Comparison of ENCODE assay signal across 13 mouse cellular contexts in genomic region chr13:38946296-38947012, GRCm38 (mm10). TPM values are rescaled to one million over a fixed set of nuclear protein-coding genes. Genes with fewer than 3 reads are reported as not detected.
DNase-seq lines count a peak whose midpoint lies in the region; ATAC-seq and TF ChIP-seq lines count a peak whose summit lies in the region.
"Had no signal": no experiment of that assay in that cellular context is flagged by ENCODE, and none has a peak within 500 bp of the region (broad histone marks: within the 10 kb centered on the region; RNA-seq: fewer than 3 reads in every experiment).

No protein-coding gene starts in this region.

- 49% methylated on average over 3 of the region's 3 CpGs for WGBS in heart, embryonic 13.5 days
- WGBS in lung, postnatal 0 days, result 73% methylated on average over 3 of the region's 3 CpGs
- 72% methylated on average over 3 of the region's 3 CpGs for WGBS in intestine, embryonic 16.5 days
- 85% methylated on average over 3 of the region's 3 CpGs for WGBS in neural tube, embryonic 15.5 days
- WGBS in hindbrain, postnatal 0 days, result 86% methylated on average over 3 of the region's 3 CpGs

- peaks cover 64% of the 10 kb centered on the region for H3K36me3 ChIP-seq in heart, embryonic 13.5 days
- peaks cover 18% of the 10 kb centered on the region for H3K36me3 ChIP-seq in lung, postnatal 0 days (ENCODE audit: insufficient read depth, low read length)
- H3K36me3 ChIP-seq in intestine, embryonic 16.5 days (ENCODE audit: control insufficient read depth, insufficient read depth, low read length), result 0 out of 2 replicates have a peak, but pooled peaks cover 4% of the 10 kb centered on the region
- H3K36me3 ChIP-seq in neural tube, embryonic 15.5 days, result peaks cover 42% of the 10 kb centered on the region
- peaks cover 15% of the 10 kb centered on the region for H3K36me3 ChIP-seq in hindbrain, postnatal 0 days (ENCODE audit: insufficient read depth, low read length)

- no peak for DNase-seq in heart, postnatal 4 days
- DNase-seq in lung, postnatal 0 days (ENCODE audit: low spot score), result no peak
- DNase-seq in lung, postnatal 10 days, result no peak
- no peak for DNase-seq in hindbrain, postnatal 0 days (ENCODE audit: low spot score)
- DNase-seq: cerebellum, adult 8-10 months; thymus, postnatal 4 days had no signal

- no peaks in the 10 kb centered on the region for H3K27me3 ChIP-seq in heart, embryonic 13.5 days (replicated peaks)
- no peaks in the 10 kb centered on the region for H3K27me3 ChIP-seq in lung, postnatal 0 days (replicated peaks; ENCODE audit: insufficient read depth, low read length)
- no peaks in the 10 kb centered on the region for H3K27me3 ChIP-seq in intestine, embryonic 16.5 days (replicated peaks; ENCODE audit: control insufficient read depth, insufficient read depth, low read length)
- no peaks in the 10 kb centered on the region for H3K27me3 ChIP-seq in neural tube, embryonic 15.5 days (replicated peaks)
- H3K27me3 ChIP-seq in hindbrain, postnatal 0 days (ENCODE audit: insufficient read depth, low read length), result no peaks in the 10 kb centered on the region
- H3K27me3 ChIP-seq: embryonic facial prominence, embryonic 15.5 days; forebrain, embryonic 13.5 days; kidney, embryonic 15.5 days; midbrain, embryonic 15.5 days had no signal

- TF ChIP-seq EP300 in lung, postnatal 0 days (IDR thresholded peaks at IDR 0.05), result 0 out of 2 replicates have a peak, but pooled peaks have one; percentile 33

- H3K4me1 ChIP-seq in heart, embryonic 13.5 days, result peaks cover 20% of the 10 kb centered on the region
- H3K4me1 ChIP-seq in lung, postnatal 0 days (ENCODE audit: insufficient read depth, low read depth, low read length), result no peaks in the 10 kb centered on the region
- H3K4me1 ChIP-seq in intestine, embryonic 16.5 days (ENCODE audit: control insufficient read depth, insufficient read depth, low read length), result no peaks in the 10 kb centered on the region
- H3K4me1 ChIP-seq in neural tube, embryonic 15.5 days, result no peaks in the 10 kb centered on the region
- no peaks in the 10 kb centered on the region for H3K4me1 ChIP-seq in hindbrain, postnatal 0 days (ENCODE audit: insufficient read depth, low read length)
- H3K4me1 ChIP-seq: embryonic facial prominence, embryonic 15.5 days; forebrain, embryonic 13.5 days; kidney, embryonic 15.5 days; midbrain, embryonic 15.5 days had no signal

- no peak overlapping the region for H3K4me3 ChIP-seq in heart, embryonic 13.5 days
- no peak overlapping the region for H3K4me3 ChIP-seq in lung, postnatal 0 days (ENCODE audit: low read depth, low read length)
- H3K4me3 ChIP-seq in intestine, embryonic 16.5 days (ENCODE audit: low read length), result no peak overlapping the region
- H3K4me3 ChIP-seq in neural tube, embryonic 15.5 days (replicated peaks), result no peak overlapping the region
- no peak overlapping the region for H3K4me3 ChIP-seq in hindbrain, postnatal 0 days (ENCODE audit: low read length)
- H3K4me3 ChIP-seq: embryonic facial prominence, embryonic 15.5 days; forebrain, embryonic 13.5 days; kidney, embryonic 15.5 days; midbrain, embryonic 15.5 days had no signal

- H3K27ac ChIP-seq in heart, embryonic 13.5 days (replicated peaks), result peak overlapping the region; percentile 84
- H3K27ac ChIP-seq in lung, postnatal 0 days (ENCODE audit: low read length), result peak overlapping the region; percentile 38; the same call in 1 of the 2 replicates
- peak overlapping the region; percentile 35 for H3K27ac ChIP-seq in intestine, embryonic 16.5 days (ENCODE audit: low read length)
- H3K27ac ChIP-seq in neural tube, embryonic 15.5 days (replicated peaks), result no peak overlapping the region
- H3K27ac ChIP-seq in hindbrain, postnatal 0 days, result no peak overlapping the region
- H3K27ac ChIP-seq: embryonic facial prominence, embryonic 15.5 days; forebrain, embryonic 13.5 days; kidney, embryonic 15.5 days; midbrain, embryonic 15.5 days had no signal

- no peak for TF ChIP-seq CTCF in lung, postnatal 0 days (IDR thresholded peaks at IDR 0.05)
- no peak for TF ChIP-seq CTCF in hindbrain, postnatal 0 days (IDR thresholded peaks at IDR 0.05; ENCODE audit: low read depth)

- H3K4me2 ChIP-seq in heart, embryonic 13.5 days, result no peak overlapping the region
- H3K4me2 ChIP-seq in lung, postnatal 0 days (replicated peaks; ENCODE audit: low read depth, low read length), result no peak overlapping the region
- no peak overlapping the region for H3K4me2 ChIP-seq in intestine, embryonic 16.5 days (ENCODE audit: low read depth, low read length)
- H3K4me2 ChIP-seq in neural tube, embryonic 15.5 days, result no peak overlapping the region
- no peak overlapping the region for H3K4me2 ChIP-seq in hindbrain, postnatal 0 days (ENCODE audit: low read depth, low read length)
- H3K4me2 ChIP-seq: embryonic facial prominence, embryonic 15.5 days; forebrain, embryonic 13.5 days; kidney, embryonic 15.5 days; midbrain, embryonic 15.5 days had no signal

- H3K9me3 ChIP-seq in heart, embryonic 13.5 days, result no peaks in the 10 kb centered on the region
- H3K9me3 ChIP-seq in lung, postnatal 0 days (ENCODE audit: low read length), result no peaks in the 10 kb centered on the region
- no peaks in the 10 kb centered on the region for H3K9me3 ChIP-seq in intestine, embryonic 16.5 days (ENCODE audit: control insufficient read depth, low read length)
- no peaks in the 10 kb centered on the region for H3K9me3 ChIP-seq in neural tube, embryonic 15.5 days (replicated peaks)
- no peaks in the 10 kb centered on the region for H3K9me3 ChIP-seq in hindbrain, postnatal 0 days (ENCODE audit: low read length)
- H3K9me3 ChIP-seq: embryonic facial prominence, embryonic 15.5 days; forebrain, embryonic 13.5 days; kidney, embryonic 15.5 days; midbrain, embryonic 15.5 days had no signal

- ATAC-seq in heart, embryonic 13.5 days (ENCODE audit: extremely low read depth, insufficient number of reproducible peaks, low FRiP score, low TSS enrichment), result no peak
- peak; percentile 19; the same call in 1 of the 2 replicates for ATAC-seq in lung, postnatal 0 days
- peak; percentile 84 for ATAC-seq in intestine, embryonic 16.5 days
- no peak for ATAC-seq in neural tube, embryonic 15.5 days (ENCODE audit: low FRiP score)
- ATAC-seq in hindbrain, postnatal 0 days, result no peak
- ATAC-seq: forebrain, embryonic 13.5 days; midbrain, embryonic 15.5 days had no signal

- H3K9ac ChIP-seq in heart, embryonic 13.5 days, result no peak overlapping the region
- H3K9ac ChIP-seq in lung, postnatal 0 days (replicated peaks; ENCODE audit: low read depth), result no peak overlapping the region
- H3K9ac ChIP-seq in intestine, embryonic 16.5 days (ENCODE audit: low read depth, low read length), result no peak overlapping the region
- no peak overlapping the region for H3K9ac ChIP-seq in neural tube, embryonic 15.5 days (replicated peaks)
- H3K9ac ChIP-seq in hindbrain, postnatal 0 days (replicated peaks; ENCODE audit: low read length), result no peak overlapping the region
- H3K9ac ChIP-seq: embryonic facial prominence, embryonic 15.5 days; forebrain, embryonic 13.5 days; kidney, embryonic 15.5 days; midbrain, embryonic 15.5 days had no signal

RNA-seq across cellular contexts. Expression of gene Slc35b3, which starts 14.2 kb away (rescaled TPM):
- 20.4 and 21.5 TPM in 2 replicates for polyA plus RNA-seq in heart, embryonic 13.5 days (2015; fragmentation: Nextera tagmentation; extraction: Ambion mirVana)
- 10 to 100 TPM; 12.3 to 13.9 TPM for total RNA-seq in heart, postnatal 4 days (2021)
- 39.2 and 40.2 TPM in 2 replicates for polyA plus RNA-seq in lung, postnatal 0 days (2015; fragmentation: Nextera tagmentation; extraction: Ambion mirVana)
- 49.6 and 50.8 TPM in 2 replicates for polyA plus RNA-seq in intestine, embryonic 16.5 days (2015; fragmentation: Nextera tagmentation; extraction: Ambion mirVana)
- 28.5 and 33.6 TPM in 2 replicates for polyA plus RNA-seq in neural tube, embryonic 15.5 days (2015; fragmentation: Nextera tagmentation; extraction: Ambion mirVana)
- 19.9 and 25.9 TPM in 2 replicates for total RNA-seq in hindbrain, postnatal 0 days (2014; rRNA removed)
- polyA plus RNA-seq in hindbrain, postnatal 0 days (2015; fragmentation: Nextera tagmentation; extraction: Ambion mirVana), result 28.2 and 28.3 TPM in 2 replicates

Comparison
In these comparisons a context has a peak if more than half of its experiments do, and no peak if none do; other contexts are left out.
1. ATAC-seq: peak in lung, postnatal 0 days (single experiment) and intestine, embryonic 16.5 days (single experiment); none in heart, embryonic 13.5 days (single experiment), neural tube, embryonic 15.5 days (single experiment) and hindbrain, postnatal 0 days (single experiment).
2. H3K27ac ChIP-seq: peak in heart, embryonic 13.5 days (single experiment), lung, postnatal 0 days (single experiment) and intestine, embryonic 16.5 days (single experiment); none in neural tube, embryonic 15.5 days (single experiment) and hindbrain, postnatal 0 days (single experiment).